8 mouse cellular contexts compared by ENCODE assay signal in the genomic region with DNA sequence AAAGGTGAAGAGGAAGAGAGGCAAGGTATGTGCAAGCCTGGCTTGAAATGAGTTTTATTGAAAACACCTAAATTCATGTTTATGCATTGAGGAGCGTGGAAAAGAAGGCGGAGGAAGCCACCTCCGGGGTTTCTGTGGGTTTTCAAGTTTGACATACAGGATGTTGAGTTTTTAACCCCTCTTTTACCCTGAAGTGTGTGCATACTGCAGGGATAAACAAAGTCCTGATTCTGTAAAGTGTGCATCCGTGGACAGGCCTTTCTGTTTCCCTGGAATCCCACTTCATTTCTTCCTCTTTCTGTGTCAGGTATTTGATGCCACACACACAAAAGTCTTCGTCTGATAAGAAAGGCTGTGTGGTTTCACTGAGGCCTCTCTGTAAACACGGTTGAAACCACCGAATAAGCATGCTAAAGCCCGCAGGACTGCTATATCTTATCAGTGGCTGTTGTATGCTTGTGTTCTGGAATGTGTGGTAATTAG.
DNase-seq lines count a peak whose midpoint lies in the region; ATAC-seq lines count a peak whose summit lies in the region.

No protein-coding gene starts in this region.

- no peaks in the 10 kb centered on the region for H3K27me3 ChIP-seq in heart, embryonic 10.5 days (ENCODE audit: insufficient read depth, poor library complexity, severe bottlenecking)
- 0 out of 2 replicates have a peak, but pooled peaks cover 4% of the 10 kb centered on the region for H3K27me3 ChIP-seq in neural tube, embryonic 15.5 days (replicated peaks)

- peaks cover 55% of the 10 kb centered on the region for H3K4me1 ChIP-seq in heart, embryonic 10.5 days
- peaks cover 33% of the 10 kb centered on the region for H3K4me1 ChIP-seq in neural tube, embryonic 15.5 days

- 3% methylated on average over 8 of the region's 8 CpGs for WGBS in heart, embryonic 10.5 days
- WGBS in neural tube, embryonic 15.5 days: 27% methylated on average over 8 of the region's 8 CpGs

- intact Hi-C loops in heart, postnatal 25 days (cut with DNase I): loop anchor here (1.0 to 2.0 kb wide), 2 partner anchors 34 to 59 kb away; no protein-coding TSS in a partner anchor

- H3K4me3 ChIP-seq in heart, embryonic 10.5 days: peak overlapping the region; percentile 67
- H3K4me3 ChIP-seq in neural tube, embryonic 15.5 days (replicated peaks): no peak overlapping the region

- peak overlapping the region; percentile 88 for H3K27ac ChIP-seq in heart, embryonic 10.5 days
- H3K27ac ChIP-seq in neural tube, embryonic 15.5 days (replicated peaks): peak overlapping the region; percentile 11; the same call in 1 of the 2 replicates

- no peak for DNase-seq in heart, embryonic 10.5 days (ENCODE audit: low spot score)
- DNase-seq in heart, postnatal 25 days (ENCODE audit: low spot score): no peak
- peak; percentile 73 to 79 for DNase-seq in CD8-positive naive resting alpha-beta T cell, adult 2 months (ENCODE audit: low read depth in 2 of 2, low spot score in 2 of 2)
- no peak for DNase-seq in cerebellum, adult 8-10 months
- no peak for DNase-seq in left cerebral cortex, adult 11 months (ENCODE audit: low spot score)

- H3K9me3 ChIP-seq in heart, embryonic 10.5 days: no peaks in the 10 kb centered on the region
- no peaks in the 10 kb centered on the region for H3K9me3 ChIP-seq in neural tube, embryonic 15.5 days (replicated peaks)

- H3K9ac ChIP-seq in neural tube, embryonic 15.5 days (replicated peaks): no peak overlapping the region

- ATAC-seq in inflammation-experienced regulatory T-cells, adult 6 months: peak; percentile 65
- no peak for ATAC-seq in neural tube, embryonic 15.5 days (ENCODE audit: low FRiP score)
- no peak for ATAC-seq in megakaryocyte progenitor cell, adult 5-6 weeks (replicated peaks; ENCODE audit: poor library complexity)

- H3K36me3 ChIP-seq in heart, embryonic 10.5 days: no peaks in the 10 kb centered on the region
- H3K36me3 ChIP-seq in neural tube, embryonic 15.5 days: no peaks in the 10 kb centered on the region

- no peak overlapping the region for H3K4me2 ChIP-seq in neural tube, embryonic 15.5 days

Comparison
In these comparisons a context has a peak if more than half of its experiments do, and no peak if none do; other contexts are left out.
1. DNase-seq: peak in CD8-positive naive resting alpha-beta T cell, adult 2 months (2 of 2); none in heart, embryonic 10.5 days (single experiment), heart, postnatal 25 days (single experiment), cerebellum, adult 8-10 months (single experiment) and left cerebral cortex, adult 11 months (single experiment).